Mouse (Mus musculus): ENCODE data around the gene Wnt11. TPM values are rescaled to one million over a fixed set of nuclear protein-coding genes. Genes with fewer than 3 reads are reported as not detected.
A peak's percentile ranks its signal among the peaks of the same experiment; 100 is the strongest.

Gene Wnt11
- polyA plus RNA-seq, 1 experiment from 2014 or later = 0.50 TPM

- ATAC-seq = peak; percentile 42; the same call in 1 of the 2 replicates
- Histone ChIP-seq H3K27me3 (replicated peaks; ENCODE audit: control insufficient read depth, insufficient read depth, low read length) (no peaks in the 10 kb centered on the region), H3K9me3 (replicated peaks; ENCODE audit: control insufficient read depth, low read length) (no peaks in the 10 kb centered on the region), H3K4me3 (ENCODE audit: low read depth, low read length) (no peak overlapping the region), H3K9ac (ENCODE audit: low read length) (no peak overlapping the region), H3K27ac (ENCODE audit: low read depth, low read length) (no peak overlapping the region), H3K4me1 (ENCODE audit: control insufficient read depth, insufficient read depth, low read length) (no peaks in the 10 kb centered on the region; the same call in 1 of the 2 replicates), H3K4me2 (ENCODE audit: low read length) (no peak overlapping the region), H3K36me3 (ENCODE audit: control insufficient read depth, insufficient read depth, low read length) (no peaks in the 10 kb centered on the region)
- 50% methylated on average over 9 of the region's 9 CpGs for WGBS
- DNase-seq (ENCODE audit: low spot score) = no peak
Measured at GRCm38 (mm10) chr7:98851220-98851619, 16.3 kb downstream of the Wnt11 start.

GRCm38 (mm10) chr7:98852950-98853650 is 18.2 kb downstream of the Wnt11 start:
- ATAC-seq (no peak), DNase-seq (ENCODE audit: low spot score) (no peak)
- H3K27ac ChIP-seq (ENCODE audit: low read depth, low read length) = no peak overlapping the region
- WGBS = 83% methylated on average over 18 of the region's 18 CpGs
- H3K4me2 ChIP-seq (ENCODE audit: low read length) = no peak overlapping the region
- H3K9me3 ChIP-seq (replicated peaks; ENCODE audit: control insufficient read depth, low read length) = no peaks in the 10 kb centered on the region
- no peak overlapping the region for H3K9ac ChIP-seq (ENCODE audit: low read length)
- no peaks in the 10 kb centered on the region for H3K27me3 ChIP-seq (replicated peaks; ENCODE audit: control insufficient read depth, insufficient read depth, low read length)
- H3K36me3 ChIP-seq (ENCODE audit: control insufficient read depth, insufficient read depth, low read length) = no peaks in the 10 kb centered on the region
- H3K4me3 ChIP-seq (ENCODE audit: low read depth, low read length) = no peak overlapping the region
- no peaks in the 10 kb centered on the region; the same call in 1 of the 2 replicates for H3K4me1 ChIP-seq (ENCODE audit: control insufficient read depth, insufficient read depth, low read length)

- no peaks in the 10 kb centered on the region for H3K9me3 ChIP-seq (replicated peaks; ENCODE audit: control insufficient read depth, low read length)
- no peak overlapping the region for H3K4me3 ChIP-seq (ENCODE audit: low read depth, low read length)
- no peak overlapping the region for H3K27ac ChIP-seq (ENCODE audit: low read depth, low read length)
- H3K4me1 ChIP-seq (ENCODE audit: control insufficient read depth, insufficient read depth, low read length) = no peaks in the 10 kb centered on the region; the same call in 1 of the 2 replicates
- no peak overlapping the region for H3K9ac ChIP-seq (ENCODE audit: low read length)
- DNase-seq (ENCODE audit: low spot score) (no peak), ATAC-seq (no peak)
- no peak overlapping the region for H3K4me2 ChIP-seq (ENCODE audit: low read length)
- no peaks in the 10 kb centered on the region for H3K27me3 ChIP-seq (replicated peaks; ENCODE audit: control insufficient read depth, insufficient read depth, low read length)
- H3K36me3 ChIP-seq (ENCODE audit: control insufficient read depth, insufficient read depth, low read length) = no peaks in the 10 kb centered on the region
- WGBS = 90% methylated on average over 6 of the region's 6 CpGs
Measured at GRCm38 (mm10) chr7:98853806-98854205, 18.9 kb downstream of the Wnt11 start.

GRCm38 (mm10) chr7:98855388-98855787 is 20.5 kb downstream of the Wnt11 start:
- Histone ChIP-seq H3K4me2 (ENCODE audit: low read length) (no peak overlapping the region), H3K27ac (ENCODE audit: low read depth, low read length) (no peak overlapping the region), H3K9me3 (replicated peaks; ENCODE audit: control insufficient read depth, low read length) (no peaks in the 10 kb centered on the region), H3K27me3 (replicated peaks; ENCODE audit: control insufficient read depth, insufficient read depth, low read length) (no peaks in the 10 kb centered on the region), H3K9ac (ENCODE audit: low read length) (no peak overlapping the region), H3K4me3 (ENCODE audit: low read depth, low read length) (no peak overlapping the region), H3K4me1 (ENCODE audit: control insufficient read depth, insufficient read depth, low read length) (no peaks in the 10 kb centered on the region; the same call in 1 of the 2 replicates), H3K36me3 (ENCODE audit: control insufficient read depth, insufficient read depth, low read length) (no peaks in the 10 kb centered on the region)
- DNase-seq (ENCODE audit: low spot score) (no peak), ATAC-seq (no peak)
- WGBS = 76% methylated on average over 2 of the region's 2 CpGs

- no peaks in the 10 kb centered on the region for H3K36me3 ChIP-seq (ENCODE audit: control insufficient read depth, insufficient read depth, low read length)
- no peak for DNase-seq (ENCODE audit: low spot score)
- H3K27ac ChIP-seq (ENCODE audit: low read depth, low read length) = no peak overlapping the region
- H3K27me3 ChIP-seq (replicated peaks; ENCODE audit: control insufficient read depth, insufficient read depth, low read length) = no peaks in the 10 kb centered on the region
- H3K9ac ChIP-seq (ENCODE audit: low read length) = no peak overlapping the region
- H3K4me2 ChIP-seq (ENCODE audit: low read length) = no peak overlapping the region
- ATAC-seq = 0 out of 2 replicates have a peak, but pooled peaks have one; percentile 18
- no peaks in the 10 kb centered on the region for H3K9me3 ChIP-seq (replicated peaks; ENCODE audit: control insufficient read depth, low read length)
- no peak overlapping the region for H3K4me3 ChIP-seq (ENCODE audit: low read depth, low read length)
- 11% methylated on average over 3 of the region's 3 CpGs for WGBS
- no peaks in the 10 kb centered on the region; the same call in 1 of the 2 replicates for H3K4me1 ChIP-seq (ENCODE audit: control insufficient read depth, insufficient read depth, low read length)
Measured at GRCm38 (mm10) chr7:98856128-98856527, 21.2 kb downstream of the Wnt11 start.

GRCm38 (mm10) chr7:98857094-98857493 is 22.2 kb downstream of the Wnt11 start:
- Histone ChIP-seq H3K9me3 (replicated peaks; ENCODE audit: control insufficient read depth, low read length) (no peaks in the 10 kb centered on the region), H3K4me3 (ENCODE audit: low read depth, low read length) (no peak overlapping the region), H3K27ac (ENCODE audit: low read depth, low read length) (no peak overlapping the region), H3K36me3 (ENCODE audit: control insufficient read depth, insufficient read depth, low read length) (no peaks in the 10 kb centered on the region), H3K27me3 (replicated peaks; ENCODE audit: control insufficient read depth, insufficient read depth, low read length) (no peaks in the 10 kb centered on the region), H3K4me1 (ENCODE audit: control insufficient read depth, insufficient read depth, low read length) (no peaks in the 10 kb centered on the region), H3K4me2 (ENCODE audit: low read length) (no peak overlapping the region), H3K9ac (ENCODE audit: low read length) (no peak overlapping the region)
- no peak for ATAC-seq
- DNase-seq (ENCODE audit: low spot score) = no peak
- 80% methylated on average over 3 of the region's 3 CpGs for WGBS

- DNase-seq (ENCODE audit: low spot score) = no peak
- Histone ChIP-seq H3K27ac (ENCODE audit: low read depth, low read length) (no peak overlapping the region), H3K9ac (ENCODE audit: low read length) (no peak overlapping the region)
Measured at GRCm38 (mm10) chr7:98861002-98861401, 26.1 kb downstream of the Wnt11 start.

GRCm38 (mm10) chr7:98862994-98863393 is 28.1 kb downstream of the Wnt11 start:
- Histone ChIP-seq H3K27me3 (replicated peaks; ENCODE audit: control insufficient read depth, insufficient read depth, low read length) (no peaks in the 10 kb centered on the region), H3K4me2 (ENCODE audit: low read length) (no peak overlapping the region), H3K4me1 (ENCODE audit: control insufficient read depth, insufficient read depth, low read length) (peaks cover 7% of the 10 kb centered on the region; the same call in 1 of the 2 replicates), H3K9ac (ENCODE audit: low read length) (no peak overlapping the region), H3K4me3 (ENCODE audit: low read depth, low read length) (no peak overlapping the region), H3K36me3 (ENCODE audit: control insufficient read depth, insufficient read depth, low read length) (no peaks in the 10 kb centered on the region), H3K9me3 (replicated peaks; ENCODE audit: control insufficient read depth, low read length) (no peaks in the 10 kb centered on the region), H3K27ac (ENCODE audit: low read depth, low read length) (no peak overlapping the region)
- 82% methylated on average over 5 of the region's 5 CpGs for WGBS
- no peak for DNase-seq (ENCODE audit: low spot score)
- ATAC-seq = no peak

More at GRCm38 (mm10) chr7:98861002-98861401, 26.1 kb downstream of the Wnt11 start:
- Histone ChIP-seq H3K4me3 (ENCODE audit: low read depth, low read length) (no peak overlapping the region), H3K27me3 (replicated peaks; ENCODE audit: control insufficient read depth, insufficient read depth, low read length) (no peaks in the 10 kb centered on the region), H3K9me3 (replicated peaks; ENCODE audit: control insufficient read depth, low read length) (no peaks in the 10 kb centered on the region), H3K4me2 (ENCODE audit: low read length) (no peak overlapping the region), H3K36me3 (ENCODE audit: control insufficient read depth, insufficient read depth, low read length) (no peaks in the 10 kb centered on the region), H3K4me1 (ENCODE audit: control insufficient read depth, insufficient read depth, low read length) (no peaks in the 10 kb centered on the region)
- WGBS = 81% methylated on average over 2 of the region's 2 CpGs
- no peak for ATAC-seq

GRCm38 (mm10) chr7:98863969-98864718 is 29.2 kb downstream of the Wnt11 start:
- WGBS = 43% methylated on average over 9 of the region's 9 CpGs
- DNase-seq (ENCODE audit: low spot score) = no peak
- no peaks in the 10 kb centered on the region for H3K9me3 ChIP-seq (replicated peaks; ENCODE audit: control insufficient read depth, low read length)
- peaks cover 7% of the 10 kb centered on the region; the same call in 1 of the 2 replicates for H3K4me1 ChIP-seq (ENCODE audit: control insufficient read depth, insufficient read depth, low read length)
- H3K27me3 ChIP-seq (replicated peaks; ENCODE audit: control insufficient read depth, insufficient read depth, low read length) = no peaks in the 10 kb centered on the region
- no peaks in the 10 kb centered on the region for H3K36me3 ChIP-seq (ENCODE audit: control insufficient read depth, insufficient read depth, low read length)
- ATAC-seq = no peak
- H3K4me3 ChIP-seq (ENCODE audit: low read depth, low read length) = no peak overlapping the region
- H3K27ac ChIP-seq (ENCODE audit: low read depth, low read length) = no peak overlapping the region
- H3K9ac ChIP-seq (ENCODE audit: low read length) = no peak overlapping the region
- H3K4me2 ChIP-seq (ENCODE audit: low read length) = no peak overlapping the region
